Mouse (Mus musculus): ENCODE measurements around the gene Igfbp7. TPM values are rescaled to one million over a fixed set of nuclear protein-coding genes. Genes with fewer than 3 reads are reported as not detected.

Gene Igfbp7
- total and polyA plus RNA-seq, 3 experiments, result 0.07 TPM; not detected in 2

DNA sequence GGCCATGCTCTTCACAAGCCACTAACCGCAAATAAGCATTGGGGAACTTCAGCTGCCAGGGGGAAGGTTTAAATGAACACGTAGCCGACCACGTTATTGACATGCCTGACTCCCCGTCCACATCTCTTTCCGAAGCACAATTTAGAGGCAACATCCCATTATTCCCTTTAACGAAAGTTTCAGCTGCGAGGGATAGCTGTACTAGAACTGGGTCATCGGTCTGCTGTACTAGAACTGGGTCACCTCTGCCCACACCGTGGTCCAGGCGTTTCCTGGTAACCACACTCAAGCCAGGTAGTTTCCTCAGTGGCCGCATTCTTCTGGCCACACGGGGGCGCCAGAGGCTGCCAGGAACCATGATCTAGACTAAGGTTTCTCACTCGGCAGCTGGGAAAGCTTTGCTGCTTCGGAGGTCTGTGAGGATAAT, 53.5 kb downstream of the Igfbp7 start (continued):
- no peak for TF ChIP-seq MYB (IDR thresholded peaks at IDR 0.05; ENCODE audit: low read depth, low read length)
- TF ChIP-seq CHD2 (IDR thresholded peaks at IDR 0.05; ENCODE audit: low read length), result no peak
- no peak for TF ChIP-seq MAZ (IDR thresholded peaks at IDR 0.05; ENCODE audit: low read depth, low read length)
- no peak for TF ChIP-seq POLR2AphosphoS2 (IDR thresholded peaks at IDR 0.05; ENCODE audit: low read length)
- TF ChIP-seq BHLHE40 (IDR thresholded peaks at IDR 0.05; ENCODE audit: borderline replicate concordance, low read depth, low read length), result no peak
- peak; percentile 36; the same call in 1 of the 2 replicates for TF ChIP-seq NELFE (IDR thresholded peaks at IDR 0.05; ENCODE audit: low read depth, low read length)
- TF ChIP-seq MYC (IDR thresholded peaks at IDR 0.05; ENCODE audit: low read depth, low read length), result peak; percentile 90
- TF ChIP-seq NRF1 (IDR thresholded peaks at IDR 0.05; ENCODE audit: insufficient read depth, low read depth, low read length, poor library complexity, severe bottlenecking), result no peak
- no peak for TF ChIP-seq ZKSCAN1 (IDR thresholded peaks at IDR 0.05; ENCODE audit: low read depth, low read length)
- no peak for TF ChIP-seq MEF2A (IDR thresholded peaks at IDR 0.05; ENCODE audit: extremely low read depth, insufficient replicate concordance, low read depth, low read length, poor library complexity, severe bottlenecking)
- no peak for TF ChIP-seq JUND (IDR thresholded peaks at IDR 0.05; ENCODE audit: low read depth, low read length)
- TF ChIP-seq E2F4 (IDR thresholded peaks at IDR 0.05; ENCODE audit: borderline replicate concordance, low read depth, low read length), result no peak

DNA sequence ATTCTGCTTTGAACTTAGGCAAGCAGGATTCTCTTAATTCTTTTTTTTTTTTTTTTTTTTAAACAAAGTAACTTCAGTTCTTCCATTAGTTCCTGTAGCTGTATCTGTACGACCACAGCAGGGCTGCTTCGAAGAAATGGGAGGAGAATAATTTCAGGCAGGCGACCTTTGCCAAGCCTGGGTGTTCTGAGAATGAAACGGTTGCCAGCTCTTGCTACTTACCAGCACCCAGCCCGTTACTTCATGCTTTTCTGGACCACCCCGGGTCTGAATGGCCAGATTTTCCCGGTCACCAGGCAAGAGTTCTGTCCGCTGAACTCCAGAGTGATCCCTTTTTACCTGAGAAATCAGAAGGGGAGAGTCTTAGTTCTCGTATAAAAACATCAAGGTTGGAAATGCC, 56.1 kb downstream of the Igfbp7 start:
- Histone ChIP-seq H3K4me1 (ENCODE audit: control insufficient read depth in 1 of 2, insufficient read depth in 2 of 2, low read length in 2 of 2) (no peaks in the 10 kb centered on the region), H3K9me3 (replicated peaks; ENCODE audit: insufficient read depth, low read length) (no peaks in the 10 kb centered on the region)
- TF ChIP-seq CHD1 (IDR thresholded peaks at IDR 0.05; ENCODE audit: low read depth, low read length), result no peak
- TF ChIP-seq ZNF384 (IDR thresholded peaks at IDR 0.05; ENCODE audit: low read depth, low read length), result 0 out of 2 replicates have a peak, but pooled peaks have one; percentile 17

DNA sequence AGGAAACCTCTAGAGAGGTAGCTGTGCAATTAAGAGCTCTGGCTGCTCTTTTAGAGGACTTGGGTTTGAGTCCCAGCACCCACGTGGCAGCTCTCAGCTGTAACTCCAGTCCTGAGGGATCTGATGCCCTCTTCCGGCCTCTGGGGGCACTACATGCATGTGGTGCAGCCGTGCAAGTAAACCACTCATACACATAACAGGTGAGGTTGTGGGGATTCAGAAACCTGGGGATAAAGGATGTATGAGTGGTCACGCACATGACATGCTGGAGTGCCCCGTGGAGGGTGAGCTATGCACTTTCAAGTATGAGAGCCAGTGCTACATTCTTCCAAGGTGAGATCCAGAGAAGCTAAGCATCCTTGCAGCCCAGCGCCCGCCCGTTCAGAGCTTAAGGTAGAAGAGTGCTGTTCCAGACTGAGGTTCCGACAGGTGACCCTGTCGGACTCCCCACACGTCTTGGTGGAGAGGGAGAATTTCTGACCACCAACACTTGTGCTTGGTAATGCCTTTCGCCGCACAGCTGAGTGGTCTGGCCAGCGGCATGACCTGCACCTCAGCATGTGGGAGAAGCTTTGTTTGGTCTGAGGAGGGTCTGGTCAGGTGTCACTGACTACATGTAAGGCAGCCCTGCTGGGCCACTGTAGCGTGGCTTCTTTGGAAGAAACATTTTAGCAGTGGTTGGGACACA, 57.7 kb downstream of the Igfbp7 start:
- Histone ChIP-seq H3K9me3 (replicated peaks; ENCODE audit: insufficient read depth, low read length) (no peaks in the 10 kb centered on the region), H3K4me3 (ENCODE audit: control insufficient read depth in 1 of 2, insufficient read depth in 1 of 2, low read depth in 2 of 2, low read length in 2 of 2) (no peak overlapping the region), H3K79me2 (ENCODE audit: control insufficient read depth, insufficient read depth, low read length, poor library complexity) (no peaks in the 10 kb centered on the region; the same call in 1 of the 2 replicates), H3K36me3 (ENCODE audit: control insufficient read depth in 1 of 2, insufficient read depth in 2 of 2, low read length in 2 of 2) (peaks cover 0 to 10% of the 10 kb centered on the region in 2 experiments; a peak in 2 of 4 replicates), H3K9ac (ENCODE audit: control insufficient read depth, low read depth, low read length, poor library complexity, severe bottlenecking) (no peak overlapping the region), H3K27me3 (ENCODE audit: control insufficient read depth in 1 of 2, insufficient read depth in 2 of 2, low read length in 2 of 2) (no peaks in the 10 kb centered on the region), H3K4me1 (ENCODE audit: control insufficient read depth in 1 of 2, insufficient read depth in 2 of 2, low read length in 2 of 2) (no peaks in the 10 kb centered on the region), H3K27ac (ENCODE audit: control insufficient read depth, low read depth, low read length) (no peak overlapping the region)
- TF ChIP-seq TBP (IDR thresholded peaks at IDR 0.05; ENCODE audit: low read depth, low read length), result no peak
- peak; percentile 8 to 33 (median 17); a peak in 4 of 6 replicates for TF ChIP-seq CTCF (IDR thresholded peaks at IDR 0.05 in 2 of 3, conservative IDR thresholded peaks at IDR 0.05 in 1 of 3; ENCODE audit: control insufficient read depth in 1 of 3, insufficient read depth in 1 of 3, low read depth in 2 of 3, low read length in 3 of 3, poor library complexity in 1 of 3, severe bottlenecking in 1 of 3)
- TF ChIP-seq ZNF384 (IDR thresholded peaks at IDR 0.05; ENCODE audit: low read depth, low read length), result no peak
- TF ChIP-seq POLR2AphosphoS5 (IDR thresholded peaks at IDR 0.05; ENCODE audit: borderline replicate concordance, low read depth, low read length), result no peak
- TF ChIP-seq BHLHE40 (IDR thresholded peaks at IDR 0.05; ENCODE audit: borderline replicate concordance, low read depth, low read length), result no peak
- peak; percentile 29 for DNase-seq (ENCODE audit: low read depth, low spot score)

More for the DNA sequence above, 56.1 kb downstream of the Igfbp7 start:
- H3K4me3 ChIP-seq (ENCODE audit: control insufficient read depth in 1 of 2, insufficient read depth in 1 of 2, low read depth in 2 of 2, low read length in 2 of 2), result no peak overlapping the region
- peaks cover 0 to 2% of the 10 kb centered on the region in 2 experiments; a peak in 1 of 4 replicates for H3K36me3 ChIP-seq (ENCODE audit: control insufficient read depth in 1 of 2, insufficient read depth in 2 of 2, low read length in 2 of 2)
- no peaks in the 10 kb centered on the region for H3K27me3 ChIP-seq (ENCODE audit: control insufficient read depth in 1 of 2, insufficient read depth in 2 of 2, low read length in 2 of 2)
- DNase-seq (ENCODE audit: low read depth, low spot score), result no peak
- H3K27ac ChIP-seq (ENCODE audit: control insufficient read depth, low read depth, low read length), result no peak overlapping the region
- H3K79me2 ChIP-seq (ENCODE audit: control insufficient read depth, insufficient read depth, low read length, poor library complexity), result no peaks in the 10 kb centered on the region; the same call in 1 of the 2 replicates
- no peak overlapping the region for H3K9ac ChIP-seq (ENCODE audit: control insufficient read depth, low read depth, low read length, poor library complexity, severe bottlenecking)

Data from MEL (cell line).